Mouse (Mus musculus) limb, embryonic 14.5 days (tissue): Measurements from ENCODE around the gene Hnrnpul1. TPM values are rescaled to one million over a fixed set of nuclear protein-coding genes. Genes with fewer than 3 reads are reported as not detected.

ENCODE experiments used
- ATAC-seq: fragments of 200-750 bp; cut with Nextera tagmentation; 2 replicates; pipeline ENCODE4 v1.8.0; 2017; ENCODE audit warnings: low read depth, moderate number of reproducible peaks, moderate TSS enrichment; ENCODE audit not compliant: low FRiP score
- DNase-seq: peaks from one replicate; pipeline ENCODE4 v3.0.0-alpha.2; 2015; ENCODE audit warnings: low spot score
- H3K27ac ChIP-seq: fragments of 300-500 bp; sonication (generic); replicated peaks from 2 replicates; pipeline ENCODE4 v1.5.1; 2014; ENCODE audit warnings: low read depth, mild to moderate bottlenecking, low read length, moderate library complexity, mixed read lengths
- H3K27me3 ChIP-seq: fragments of 300-500 bp; sonication (generic); 2 replicates; pipeline ENCODE4 v1.6.1; 2014; ENCODE audit warnings: low read length, mixed read lengths; ENCODE audit not compliant: control insufficient read depth, insufficient read depth
- H3K36me3 ChIP-seq: fragments of 300-500 bp; sonication (generic); 2 replicates; pipeline ENCODE4 v1.6.1; 2014; ENCODE audit warnings: mild to moderate bottlenecking, low read length, moderate library complexity, mixed read lengths; ENCODE audit not compliant: control insufficient read depth, insufficient read depth
- H3K4me1 ChIP-seq: fragments of 300-500 bp; sonication (generic); 2 replicates; pipeline ENCODE4 v1.6.1; 2014; ENCODE audit warnings: antibody characterized with exemption, low read length, mixed read lengths; ENCODE audit not compliant: control insufficient read depth, insufficient read depth
- H3K4me2 ChIP-seq: fragments of 300-500 bp; sonication (generic); replicated peaks from 2 replicates; pipeline ENCODE4 v1.6.1; 2014; ENCODE audit warnings: low read depth, mild to moderate bottlenecking, low read length, moderate library complexity; ENCODE audit not compliant: severe bottlenecking
- H3K4me3 ChIP-seq: fragments of 300-500 bp; sonication (generic); replicated peaks from 2 replicates; pipeline ENCODE4 v1.5.1; 2014; ENCODE audit warnings: low read length
- H3K9ac ChIP-seq: fragments of 300-500 bp; sonication (generic); 2 replicates; pipeline ENCODE4 v1.6.1; 2014; ENCODE audit warnings: mild to moderate bottlenecking, low read depth, low read length, moderate library complexity; ENCODE audit not compliant: severe bottlenecking
- H3K9me3 ChIP-seq: fragments of 300-500 bp; sonication (generic); 2 replicates; pipeline ENCODE4 v1.6.1; 2016; ENCODE audit warnings: low read length; ENCODE audit not compliant: control insufficient read depth
- POLR2A ChIP-seq: fragments of 200-500 bp; IDR thresholded peaks from 2 replicates; pipeline ENCODE4 v1.8.0; 2012; ENCODE audit warnings: inconsistent platforms, mild to moderate bottlenecking, moderate library complexity, borderline replicate concordance; ENCODE audit not compliant: insufficient read depth, insufficient read length; ENCODE audit errors: extremely low read depth
- WGBS: fragments of 180-500 bp; shearing (Covaris S2); extraction: QIAGEN DNeasy Blood & Tissue Kit; methylation state at CpG from one replicate; pipeline ENCODE4 v1.1.7; 2014; 5-methylcytosine and 5-hydroxymethylcytosine counted together
- polyA plus RNA-seq, 2 experiments: library from polyadenylated mRNA; depleted of rRNA in 1 of 2; stranded (reverse) in 1 of 2; unstranded in 1 of 2; fragments of >200 nt; fragmentation: Nextera tagmentation in 1 of 2; extraction: Ambion mirVana in 1 of 2; gene quantifications; 2 replicates each; pipeline versions ENCODE4 v1.2.1 to v1.2.3; 2012 to 2014

The Hnrnpul1 gene
- polyA plus RNA-seq, 2 experiments = 66.8 to 80.7 TPM

DNA sequence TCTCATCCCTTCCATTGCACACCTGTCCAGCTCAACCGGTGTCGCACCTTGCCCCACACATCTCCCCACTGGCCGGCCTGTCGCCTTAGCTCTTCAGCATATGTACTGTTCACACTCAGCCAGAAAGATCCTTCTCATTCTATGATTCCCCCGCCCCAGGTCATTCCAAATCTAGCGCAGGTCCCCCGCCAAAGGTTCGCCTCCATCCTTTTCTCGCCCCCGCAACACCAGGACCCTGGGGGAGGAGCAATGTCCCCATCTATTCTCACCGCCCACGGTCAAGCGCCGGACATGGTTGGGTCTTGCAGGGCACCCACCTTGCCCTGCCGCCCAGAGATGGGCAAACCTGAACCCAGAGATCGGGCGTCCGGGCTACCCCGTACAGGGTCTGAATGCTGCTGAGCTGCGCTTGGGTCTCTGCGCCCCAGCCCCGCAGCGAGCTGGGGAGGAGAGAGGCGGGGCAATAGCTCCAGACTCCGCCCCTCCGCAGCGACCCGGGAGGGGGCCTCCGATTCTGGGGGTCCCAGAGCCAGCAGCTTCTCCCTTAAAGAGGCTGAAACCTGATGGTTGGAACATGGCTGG is 79.7 kb downstream of the Hnrnpul1 start, which contains the start of gene Tmem91:
Gene Tmem91 (minus strand): TSS at position 448 of the 582 bp plus-strand sequence.
- ATAC-seq = no peak
- 3% methylated on average over 29 of the region's 29 CpGs for whole genome bisulfite sequencing
- peaks cover 25% of the 10 kb centered on the region for H3K27me3 ChIP-seq
- H3K4me2 ChIP-seq = peak within 1 kb of the TSS; percentile 58
- H3K4me3 ChIP-seq = peak within 1 kb of the TSS; percentile 29
- H3K36me3 ChIP-seq = no peaks in the 10 kb centered on the region
- peaks cover 3% of the 10 kb centered on the region; the same call in 1 of the 2 replicates for H3K4me1 ChIP-seq
- TF ChIP-seq POLR2A = no peak
- no peak within 1 kb of the TSS for H3K27ac ChIP-seq
- DNase-seq = no peak
- H3K9ac ChIP-seq = peak within 1 kb of the TSS; percentile 51
- no peaks in the 10 kb centered on the region for H3K9me3 ChIP-seq

DNA sequence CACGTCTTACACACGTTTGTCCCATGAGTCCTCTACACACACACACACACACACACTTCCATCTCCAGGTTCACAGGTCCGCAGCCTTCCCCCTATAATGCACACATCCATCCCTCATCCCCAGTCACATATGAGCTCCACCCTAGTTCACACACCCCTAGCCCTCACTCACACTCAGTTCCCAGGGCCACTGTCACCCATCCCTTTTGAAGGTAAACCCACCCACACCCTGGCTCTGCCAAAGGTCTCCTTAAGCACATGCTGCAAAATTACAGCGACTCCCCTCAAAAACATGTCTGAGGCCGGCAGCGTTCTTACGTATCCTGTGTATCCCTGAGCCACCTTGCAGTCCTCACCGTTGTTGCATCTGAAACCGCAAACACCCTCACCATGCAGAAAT is 80.3 kb downstream of the Hnrnpul1 start:
- peak overlapping the region; percentile 51; the same call in 1 of the 2 replicates for H3K9ac ChIP-seq
- H3K27ac ChIP-seq = no peak overlapping the region
- 0 out of 2 replicates have a peak, but pooled peaks cover 1% of the 10 kb centered on the region for H3K36me3 ChIP-seq
- ATAC-seq (no peak), DNase-seq (no peak)
- peak overlapping the region; percentile 29; the same call in 1 of the 2 replicates for H3K4me3 ChIP-seq
- no peaks in the 10 kb centered on the region for H3K9me3 ChIP-seq
- H3K4me2 ChIP-seq = peak overlapping the region; percentile 58
- H3K4me1 ChIP-seq = peaks cover 3% of the 10 kb centered on the region; the same call in 1 of the 2 replicates
- WGBS = 25% methylated on average over 9 of the region's 9 CpGs
- TF ChIP-seq POLR2A = no peak
- peaks cover 25% of the 10 kb centered on the region for H3K27me3 ChIP-seq

DNA sequence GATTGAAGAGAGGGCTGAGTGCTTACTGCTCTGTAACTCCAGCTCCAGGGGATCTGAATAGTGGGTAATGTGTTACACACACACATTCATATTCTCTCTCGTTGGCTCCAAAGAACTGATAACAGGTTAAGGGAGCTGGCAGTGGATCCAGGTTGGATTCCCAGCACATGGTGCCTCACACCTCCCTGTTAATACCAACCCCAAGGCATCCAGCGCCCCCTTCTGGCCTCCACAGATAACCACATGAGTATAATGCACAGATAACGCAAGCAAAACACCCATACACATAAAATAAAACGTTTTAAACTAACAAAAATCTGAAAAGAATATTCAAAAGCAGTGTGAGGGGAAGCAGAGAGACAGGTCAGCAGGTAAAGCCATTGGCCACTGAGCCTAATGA is 82.1 kb downstream of the Hnrnpul1 start:
- DNase-seq (no peak), ATAC-seq (no peak)
- H3K4me3 ChIP-seq = no peak overlapping the region
- H3K9ac ChIP-seq = no peak overlapping the region
- H3K4me1 ChIP-seq = peaks cover 3% of the 10 kb centered on the region; the same call in 1 of the 2 replicates
- peaks cover 25% of the 10 kb centered on the region for H3K27me3 ChIP-seq
- TF ChIP-seq POLR2A = no peak
- H3K9me3 ChIP-seq = no peaks in the 10 kb centered on the region
- no peak overlapping the region for H3K27ac ChIP-seq
- H3K4me2 ChIP-seq = no peak overlapping the region
- H3K36me3 ChIP-seq = peaks cover 18% of the 10 kb centered on the region
- WGBS = 53% methylated on average over 4 of the region's 4 CpGs

DNA sequence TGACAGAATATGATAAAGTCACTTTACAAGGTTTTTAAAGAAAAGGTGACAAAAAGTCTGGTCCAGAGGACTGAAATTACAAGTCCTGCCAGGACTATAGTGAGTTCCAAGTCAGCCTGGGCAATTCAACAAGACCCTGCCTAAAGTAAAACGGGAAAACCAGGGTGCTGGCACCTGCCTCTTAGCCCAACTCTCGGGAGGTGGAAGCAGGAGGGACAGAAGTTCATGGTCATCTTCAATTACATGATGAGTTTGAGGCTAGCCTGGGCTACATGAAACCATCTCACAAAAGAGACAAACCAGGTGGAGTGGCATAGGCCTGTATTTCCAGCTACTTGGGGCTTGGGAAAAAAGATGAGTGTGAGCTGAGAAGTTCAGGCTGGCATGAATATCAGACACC is 82.9 kb downstream of the Hnrnpul1 start:
- no peak overlapping the region for H3K27ac ChIP-seq
- whole genome bisulfite sequencing = 66% methylated on average over 2 of the region's 2 CpGs
- H3K36me3 ChIP-seq = peaks cover 21% of the 10 kb centered on the region
- no peak overlapping the region for H3K4me2 ChIP-seq
- peaks cover 3% of the 10 kb centered on the region; the same call in 1 of the 2 replicates for H3K4me1 ChIP-seq
- H3K4me3 ChIP-seq = no peak overlapping the region
- no peak for TF ChIP-seq POLR2A
- ATAC-seq (no peak), DNase-seq (no peak)
- no peaks in the 10 kb centered on the region for H3K9me3 ChIP-seq
- no peak overlapping the region for H3K9ac ChIP-seq
- H3K27me3 ChIP-seq = peaks cover 25% of the 10 kb centered on the region

Other genes starting within 250 kb of the Hnrnpul1 start
- 0.03 TPM in 1 of 2 replicates, not detected in the other for gene Ceacam2, start 214.9 kb downstream of the Hnrnpul1 start, polyA plus RNA-seq (2012; rRNA removed)
- gene Ceacam2, start 214.9 kb downstream of the Hnrnpul1 start, polyA plus RNA-seq (2014; fragmentation: Nextera tagmentation; extraction: Ambion mirVana) = not detected in 2 replicates
- gene Erich4, start 138.9 kb downstream of the Hnrnpul1 start, polyA plus RNA-seq (2012; rRNA removed) = not detected in 2 replicates
- not detected in 2 replicates for gene Erich4, start 138.9 kb downstream of the Hnrnpul1 start, polyA plus RNA-seq (2014; fragmentation: Nextera tagmentation; extraction: Ambion mirVana)
- gene Dmac2, start 135.3 kb downstream of the Hnrnpul1 start, polyA plus RNA-seq (2012; rRNA removed) = 39.7 and 47.9 TPM in 2 replicates
- 32.7 and 34.0 TPM in 2 replicates for gene Dmac2, start 135.3 kb downstream of the Hnrnpul1 start, polyA plus RNA-seq (2014; fragmentation: Nextera tagmentation; extraction: Ambion mirVana)
- 6.2 and 7.3 TPM in 2 replicates for gene B3gnt8, start 128.1 kb downstream of the Hnrnpul1 start, polyA plus RNA-seq (2012; rRNA removed)
- gene B3gnt8, start 128.1 kb downstream of the Hnrnpul1 start, polyA plus RNA-seq (2014; fragmentation: Nextera tagmentation; extraction: Ambion mirVana) = 3.4 and 5.1 TPM in 2 replicates
- gene Bckdha, start 95.8 kb downstream of the Hnrnpul1 start, polyA plus RNA-seq (2012; rRNA removed) = 67.0 and 91.1 TPM in 2 replicates
- gene Bckdha, start 95.8 kb downstream of the Hnrnpul1 start, polyA plus RNA-seq (2014; fragmentation: Nextera tagmentation; extraction: Ambion mirVana) = 54.2 and 59.8 TPM in 2 replicates
- 64.9 and 77.1 TPM in 2 replicates for gene Exosc5, start 95.6 kb downstream of the Hnrnpul1 start, polyA plus RNA-seq (2012; rRNA removed)
- gene Exosc5, start 95.6 kb downstream of the Hnrnpul1 start, polyA plus RNA-seq (2014; fragmentation: Nextera tagmentation; extraction: Ambion mirVana) = 63.0 and 71.2 TPM in 2 replicates
- 1.7 and 2.7 TPM in 2 replicates for gene Tmem91, start 79.6 kb downstream of the Hnrnpul1 start, polyA plus RNA-seq (2012; rRNA removed)
- gene Tmem91, start 79.6 kb downstream of the Hnrnpul1 start, polyA plus RNA-seq (2014; fragmentation: Nextera tagmentation; extraction: Ambion mirVana) = 3.2 and 3.6 TPM in 2 replicates
- gene B9d2, start 74.0 kb downstream of the Hnrnpul1 start, polyA plus RNA-seq (2012; rRNA removed) = 28.1 and 39.7 TPM in 2 replicates
- gene B9d2, start 74.0 kb downstream of the Hnrnpul1 start, polyA plus RNA-seq (2014; fragmentation: Nextera tagmentation; extraction: Ambion mirVana) = 25.1 and 29.2 TPM in 2 replicates
- gene Tgfb1, start 67.8 kb downstream of the Hnrnpul1 start, polyA plus RNA-seq (2012; rRNA removed) = 16.8 and 19.1 TPM in 2 replicates
- 2.5 and 3.6 TPM in 2 replicates for gene Tgfb1, start 67.8 kb downstream of the Hnrnpul1 start, polyA plus RNA-seq (2014; fragmentation: Nextera tagmentation; extraction: Ambion mirVana)
- 64.5 and 84.8 TPM in 2 replicates for gene Ccdc97, start 35.7 kb downstream of the Hnrnpul1 start, polyA plus RNA-seq (2012; rRNA removed)
- 28.4 and 32.0 TPM in 2 replicates for gene Ccdc97, start 35.7 kb downstream of the Hnrnpul1 start, polyA plus RNA-seq (2014; fragmentation: Nextera tagmentation; extraction: Ambion mirVana)
- gene Axl, start 33.9 kb upstream of the Hnrnpul1 start, polyA plus RNA-seq (2012; rRNA removed) = 80.2 and 94.4 TPM in 2 replicates
- gene Axl, start 33.9 kb upstream of the Hnrnpul1 start, polyA plus RNA-seq (2014; fragmentation: Nextera tagmentation; extraction: Ambion mirVana) = 111 and 132 TPM in 2 replicates
- 2.6 and 3.3 TPM in 2 replicates for gene Cyp2s1, start 62.2 kb upstream of the Hnrnpul1 start, polyA plus RNA-seq (2012; rRNA removed)
- 1.6 and 2.0 TPM in 2 replicates for gene Cyp2s1, start 62.2 kb upstream of the Hnrnpul1 start, polyA plus RNA-seq (2014; fragmentation: Nextera tagmentation; extraction: Ambion mirVana)
- not detected in 2 replicates for gene Cyp2b10, start 142.9 kb upstream of the Hnrnpul1 start, polyA plus RNA-seq (2012; rRNA removed)
- gene Cyp2b10, start 142.9 kb upstream of the Hnrnpul1 start, polyA plus RNA-seq (2014; fragmentation: Nextera tagmentation; extraction: Ambion mirVana) = not detected in 2 replicates